8 mouse cellular contexts compared by ENCODE assay signal in genomic region chr7:101101156-101101691, GRCm38 (mm10). TPM values are rescaled to one million over a fixed set of nuclear protein-coding genes. Genes with fewer than 3 reads are reported as not detected.
DNase-seq lines count a peak whose midpoint lies in the region; ATAC-seq and TF ChIP-seq lines count a peak whose summit lies in the region.

No protein-coding gene starts in this region.

- peak overlapping the region; percentile 52; the same call in 1 of the 2 replicates for H3K9ac ChIP-seq in neural tube, embryonic 13.5 days
- H3K9ac ChIP-seq in forebrain, embryonic 14.5 days (ENCODE audit: low read length): peak overlapping the region; percentile 35; the same call in 1 of the 2 replicates
- H3K9ac ChIP-seq in hindbrain, embryonic 12.5 days: 0 out of 2 replicates have a peak overlapping the region, but pooled peaks have one; percentile 8
- 0 out of 2 replicates have a peak overlapping the region, but pooled peaks have one; percentile 12 for H3K9ac ChIP-seq in limb, embryonic 12.5 days (replicated peaks)
- H3K9ac ChIP-seq in kidney, embryonic 14.5 days (ENCODE audit: low read depth, low read length): no peak overlapping the region

- peak overlapping the region; percentile 75 for H3K27ac ChIP-seq in neural tube, embryonic 13.5 days (replicated peaks)
- peak overlapping the region; percentile 91 for H3K27ac ChIP-seq in forebrain, embryonic 14.5 days (ENCODE audit: low read depth, low read length)
- peak overlapping the region; percentile 52; the same call in 1 of the 2 replicates for H3K27ac ChIP-seq in hindbrain, embryonic 12.5 days
- no peak overlapping the region for H3K27ac ChIP-seq in limb, embryonic 12.5 days
- peak overlapping the region; percentile 59 for H3K27ac ChIP-seq in olfactory bulb, adult 2 months (ENCODE audit: insufficient read depth, low read depth, low read length)
- no peak overlapping the region for H3K27ac ChIP-seq in kidney, embryonic 14.5 days (ENCODE audit: low read depth, low read length)

- H3K9me3 ChIP-seq in neural tube, embryonic 13.5 days: no peaks in the 10 kb centered on the region
- no peaks in the 10 kb centered on the region for H3K9me3 ChIP-seq in forebrain, embryonic 14.5 days (replicated peaks; ENCODE audit: control insufficient read depth, low read length)
- H3K9me3 ChIP-seq in hindbrain, embryonic 12.5 days (replicated peaks): no peaks in the 10 kb centered on the region
- H3K9me3 ChIP-seq in limb, embryonic 12.5 days: no peaks in the 10 kb centered on the region
- H3K9me3 ChIP-seq in kidney, embryonic 14.5 days (ENCODE audit: control insufficient read depth, low read length): no peaks in the 10 kb centered on the region

- peak; percentile 77 for ATAC-seq in neural tube, embryonic 13.5 days (ENCODE audit: low read depth)
- peak; percentile 92 for ATAC-seq in forebrain, embryonic 14.5 days
- ATAC-seq in hindbrain, embryonic 12.5 days (ENCODE audit: low FRiP score): 0 out of 2 replicates have a peak, but pooled peaks have one; percentile 29
- no peak for ATAC-seq in limb, embryonic 12.5 days (ENCODE audit: insufficient number of reproducible peaks, insufficient read depth, low FRiP score, low TSS enrichment, low read depth)
- no peak for ATAC-seq in kidney, embryonic 14.5 days (ENCODE audit: low FRiP score, low TSS enrichment)

- H3K4me2 ChIP-seq in neural tube, embryonic 13.5 days: no peak overlapping the region
- H3K4me2 ChIP-seq in forebrain, embryonic 14.5 days (ENCODE audit: low read length): peak overlapping the region; percentile 38
- H3K4me2 ChIP-seq in hindbrain, embryonic 12.5 days (replicated peaks): no peak overlapping the region
- H3K4me2 ChIP-seq in limb, embryonic 12.5 days: no peak overlapping the region
- no peak overlapping the region for H3K4me2 ChIP-seq in kidney, embryonic 14.5 days (replicated peaks; ENCODE audit: low read depth, low read length)

- 51% methylated on average over 10 of the region's 10 CpGs for WGBS in neural tube, embryonic 13.5 days
- 31% methylated on average over 10 of the region's 10 CpGs for WGBS in forebrain, embryonic 14.5 days
- 44% methylated on average over 10 of the region's 10 CpGs for WGBS in hindbrain, embryonic 12.5 days
- WGBS in limb, embryonic 12.5 days: 67% methylated on average over 10 of the region's 10 CpGs
- WGBS in olfactory bulb, adult 2 months: 19% methylated on average over 10 of the region's 10 CpGs
- 67% methylated on average over 10 of the region's 10 CpGs for WGBS in kidney, embryonic 14.5 days

- no peak for TF ChIP-seq CTCF in olfactory bulb, adult 2 months (IDR thresholded peaks at IDR 0.05; ENCODE audit: insufficient read depth, low read depth, low read length)

- peaks cover 12% of the 10 kb centered on the region for H3K4me1 ChIP-seq in neural tube, embryonic 13.5 days (replicated peaks)
- H3K4me1 ChIP-seq in forebrain, embryonic 14.5 days (ENCODE audit: control insufficient read depth, insufficient read depth, low read length): peaks cover 7% of the 10 kb centered on the region; the same call in 1 of the 2 replicates
- H3K4me1 ChIP-seq in hindbrain, embryonic 12.5 days: peaks cover 2% of the 10 kb centered on the region; the same call in 1 of the 2 replicates
- no peaks in the 10 kb centered on the region for H3K4me1 ChIP-seq in limb, embryonic 12.5 days (replicated peaks)
- peaks cover 7% of the 10 kb centered on the region for H3K4me1 ChIP-seq in olfactory bulb, adult 2 months (ENCODE audit: control insufficient read depth, insufficient read depth, low read length)
- no peaks in the 10 kb centered on the region for H3K4me1 ChIP-seq in kidney, embryonic 14.5 days (ENCODE audit: control insufficient read depth, insufficient read depth, low read length)

- H3K4me3 ChIP-seq in neural tube, embryonic 13.5 days: no peak overlapping the region
- H3K4me3 ChIP-seq in forebrain, embryonic 14.5 days (ENCODE audit: low read depth, low read length): no peak overlapping the region
- no peak overlapping the region for H3K4me3 ChIP-seq in hindbrain, embryonic 12.5 days
- H3K4me3 ChIP-seq in limb, embryonic 12.5 days (replicated peaks): no peak overlapping the region
- H3K4me3 ChIP-seq in olfactory bulb, adult 2 months (ENCODE audit: insufficient read depth, low read depth, low read length): no peak overlapping the region
- no peak overlapping the region for H3K4me3 ChIP-seq in kidney, embryonic 14.5 days (ENCODE audit: low read length)

- no peaks in the 10 kb centered on the region for H3K36me3 ChIP-seq in neural tube, embryonic 13.5 days
- no peaks in the 10 kb centered on the region for H3K36me3 ChIP-seq in forebrain, embryonic 14.5 days (ENCODE audit: control insufficient read depth, insufficient read depth, low read length)
- H3K36me3 ChIP-seq in hindbrain, embryonic 12.5 days: no peaks in the 10 kb centered on the region
- no peaks in the 10 kb centered on the region for H3K36me3 ChIP-seq in limb, embryonic 12.5 days
- no peaks in the 10 kb centered on the region for H3K36me3 ChIP-seq in kidney, embryonic 14.5 days (ENCODE audit: control insufficient read depth, insufficient read depth, low read length)

- TF ChIP-seq POLR2A in olfactory bulb, adult 2 months (IDR thresholded peaks at IDR 0.05; ENCODE audit: insufficient read depth, low read depth, low read length): no peak

- DNase-seq in neural tube, embryonic 10.5 days (ENCODE audit: extremely low spot score, low spot score): no peak
- peak; percentile 92 for DNase-seq in forebrain, embryonic 14.5 days (ENCODE audit: low spot score)
- no peak for DNase-seq in liver

- H3K27me3 ChIP-seq in neural tube, embryonic 13.5 days: no peaks in the 10 kb centered on the region
- H3K27me3 ChIP-seq in forebrain, embryonic 14.5 days (replicated peaks; ENCODE audit: control insufficient read depth, insufficient read depth, low read length): no peaks in the 10 kb centered on the region
- no peaks in the 10 kb centered on the region for H3K27me3 ChIP-seq in hindbrain, embryonic 12.5 days
- H3K27me3 ChIP-seq in limb, embryonic 12.5 days: 0 out of 2 replicates have a peak, but pooled peaks cover 6% of the 10 kb centered on the region
- H3K27me3 ChIP-seq in kidney, embryonic 14.5 days (ENCODE audit: control insufficient read depth, insufficient read depth, low read length): no peaks in the 10 kb centered on the region

RNA-seq across cellular contexts. Expression of gene Fchsd2, which starts 8.6 kb away (rescaled TPM):
- 36.8 and 37.3 TPM in 2 replicates for polyA plus RNA-seq in neural tube, embryonic 13.5 days (2015; fragmentation: Nextera tagmentation; extraction: Ambion mirVana)
- polyA plus RNA-seq in forebrain, embryonic 14.5 days (2014; fragmentation: Nextera tagmentation; extraction: Ambion mirVana): 27.9 and 40.2 TPM in 2 replicates
- polyA plus RNA-seq in hindbrain, embryonic 12.5 days (2016; fragmentation: Nextera tagmentation; extraction: Ambion mirVana): 40.0 and 40.5 TPM in 2 replicates
- 25.1 and 27.9 TPM in 2 replicates for polyA plus RNA-seq in limb, embryonic 12.5 days (2016; fragmentation: Nextera tagmentation; extraction: Ambion mirVana)
- polyA plus RNA-seq in olfactory bulb, adult 2 months (2012; ENCODE audit: insufficient read depth, insufficient read length, low replicate concordance, missing spikeins): 68.2 TPM in 1 of 2 replicates, not detected in the other
- 20.5 and 35.5 TPM in 2 replicates for polyA plus RNA-seq in kidney, embryonic 14.5 days (2014; fragmentation: Nextera tagmentation; extraction: Ambion mirVana)

Comparison
In these comparisons a context has a peak if more than half of its experiments do, and no peak if none do; other contexts are left out.
1. ATAC-seq: peak in neural tube, embryonic 13.5 days (single experiment), forebrain, embryonic 14.5 days (single experiment) and hindbrain, embryonic 12.5 days (single experiment); none in limb, embryonic 12.5 days (single experiment) and kidney, embryonic 14.5 days (single experiment).
2. H3K27ac ChIP-seq: peak in neural tube, embryonic 13.5 days (single experiment), forebrain, embryonic 14.5 days (single experiment), hindbrain, embryonic 12.5 days (single experiment) and olfactory bulb, adult 2 months (single experiment); none in limb, embryonic 12.5 days (single experiment) and kidney, embryonic 14.5 days (single experiment).